Mouse (Mus musculus) erythroblast, embryonic 14.5 days (primary cell): Measurements from ENCODE around the gene Afmid. TPM values are rescaled to one million over a fixed set of nuclear protein-coding genes. Genes with fewer than 3 reads are reported as not detected.
A peak's percentile ranks its signal among the peaks of the same experiment; 100 is the strongest.

Source experiments
- H3K27me3 ChIP-seq: 2 replicates; pipeline ENCODE4 v1.6.1; 2012; ENCODE audit warnings: inconsistent platforms; ENCODE audit not compliant: control insufficient read depth
- H3K36me3 ChIP-seq: 2 replicates; pipeline ENCODE4 v1.6.1; 2012; ENCODE audit warnings: mild to moderate bottlenecking, inconsistent platforms; ENCODE audit not compliant: control insufficient read depth
- H3K4me1 ChIP-seq: 2 replicates; pipeline ENCODE4 v1.6.1; 2012; ENCODE audit warnings: inconsistent platforms; ENCODE audit not compliant: control insufficient read depth
- H3K4me3 ChIP-seq: replicated peaks from 2 replicates; pipeline ENCODE3; 2012; ENCODE audit warnings: moderate library complexity, mild to moderate bottlenecking, inconsistent platforms
- H3K9me3 ChIP-seq: 2 replicates; pipeline ENCODE4 v1.6.1; 2012; ENCODE audit warnings: low read length, inconsistent platforms, mixed read lengths; ENCODE audit not compliant: control insufficient read depth
- GATA1 ChIP-seq: IDR thresholded peaks from 2 replicates; pipeline ENCODE4 v1.6.1; 2012; ENCODE audit warnings: low read length, inconsistent platforms, mixed read lengths
- TAL1 ChIP-seq: IDR thresholded peaks from 3 replicates; pipeline ENCODE4 v1.6.1; 2012; ENCODE audit warnings: low read length, inconsistent platforms, mixed read lengths
- polyA plus RNA-seq: library from polyadenylated mRNA; stranded (reverse); fragments of >175 nt; gene quantifications from 2 replicates; pipeline ENCODE4 v1.2.3, GENCODE M21; 2012

The Afmid gene
- 0.41 and 2.3 TPM in 2 replicates for polyA plus RNA-seq

- TF ChIP-seq GATA1 (no peak), TAL1 (no peak)
Observed at GRCm38 (mm10) chr11:117825333-117826101, at the start of gene Afmid, which contains the start of gene Tk1. Afmid (plus strand) TSS chr11:117825924. Tk1 (minus strand) TSS chr11:117826092.

DNA sequence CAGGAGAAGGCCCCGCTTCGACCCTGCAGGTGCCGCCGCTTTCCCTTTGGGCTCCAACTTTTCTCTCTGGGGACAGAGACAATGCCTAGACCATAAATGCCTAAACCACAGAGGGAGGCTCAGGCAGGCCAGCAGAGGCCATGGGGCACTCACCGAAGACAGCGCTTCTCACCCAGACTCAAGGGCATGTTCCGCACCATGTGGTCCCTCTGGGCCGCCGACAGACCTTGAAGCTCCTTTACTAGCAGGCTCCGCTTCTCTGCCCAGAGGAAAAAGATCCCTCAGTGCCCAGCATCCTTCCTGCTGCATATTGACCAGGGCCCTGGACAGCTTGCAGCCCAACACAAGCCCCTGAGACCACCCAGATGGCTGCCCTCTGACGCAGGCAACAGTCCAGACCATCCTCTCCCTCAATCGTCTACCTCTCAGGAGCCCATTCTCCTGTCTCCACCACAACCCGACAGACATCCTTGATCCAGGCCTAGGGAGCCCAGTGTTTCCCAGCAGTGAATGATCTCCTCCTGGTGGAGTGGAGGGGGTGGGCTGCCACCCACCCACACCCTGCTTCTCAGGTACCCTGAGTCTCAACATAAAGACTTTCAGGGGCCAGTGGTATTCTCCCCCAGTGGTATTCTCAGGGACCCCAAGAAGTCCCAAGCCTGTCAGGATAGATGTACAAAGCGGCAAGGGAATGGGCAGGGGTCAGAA, 49.5 kb upstream of the Afmid start:
- H3K4me1 ChIP-seq: peaks cover 63% of the 10 kb centered on the region
- no peaks in the 10 kb centered on the region for H3K9me3 ChIP-seq
- TF ChIP-seq TAL1 (no peak), GATA1 (no peak)
- no peak overlapping the region for H3K4me3 ChIP-seq
- peaks cover 86% of the 10 kb centered on the region for H3K36me3 ChIP-seq
- H3K27me3 ChIP-seq: no peaks in the 10 kb centered on the region

More at GRCm38 (mm10) chr11:117825333-117826101, at the start of gene Afmid, which contains the start of gene Tk1:
- Histone ChIP-seq H3K36me3 (peaks cover 54% of the 10 kb centered on the region), H3K4me1 (peaks cover 94% of the 10 kb centered on the region), H3K9me3 (no peaks in the 10 kb centered on the region), H3K27me3 (no peaks in the 10 kb centered on the region), H3K4me3 (peak within 1 kb of the TSS; percentile 86)

GRCm38 (mm10) chr11:117777111-117777510, 48.6 kb upstream of the Afmid start:
- peaks cover 71% of the 10 kb centered on the region for H3K4me1 ChIP-seq
- no peaks in the 10 kb centered on the region for H3K27me3 ChIP-seq

DNA sequence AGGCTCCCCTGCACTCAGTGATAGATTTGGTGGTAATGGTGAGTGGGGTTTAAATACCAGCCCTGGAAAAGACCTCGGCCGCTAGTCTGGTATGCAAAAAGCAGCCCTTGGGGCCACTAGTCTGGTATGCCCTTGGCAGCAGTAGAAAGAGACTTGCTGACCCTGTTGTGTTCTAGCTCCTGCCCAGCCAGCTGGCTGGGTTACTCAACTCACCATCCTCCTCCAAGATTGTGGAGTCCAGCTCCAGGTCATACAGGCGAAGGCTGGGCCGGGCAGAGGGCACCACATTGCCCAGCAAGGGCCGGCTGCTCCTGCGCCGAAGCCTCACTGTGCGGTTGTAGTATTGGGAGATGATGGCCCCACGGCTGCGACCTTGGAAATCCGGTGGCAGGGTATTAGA, 47.7 kb upstream of the Afmid start:
- TF ChIP-seq TAL1 (no peak), GATA1 (no peak)
- Histone ChIP-seq H3K27me3 (no peaks in the 10 kb centered on the region; the same call in 1 of the 2 replicates), H3K36me3 (peaks cover 71% of the 10 kb centered on the region), H3K9me3 (no peaks in the 10 kb centered on the region), H3K4me3 (peak overlapping the region; percentile 79), H3K4me1 (peaks cover 74% of the 10 kb centered on the region)

More at GRCm38 (mm10) chr11:117777111-117777510, 48.6 kb upstream of the Afmid start:
- Histone ChIP-seq H3K36me3 (peaks cover 77% of the 10 kb centered on the region), H3K4me3 (peak overlapping the region; percentile 79), H3K9me3 (no peaks in the 10 kb centered on the region)
- TF ChIP-seq TAL1: no peak
- no peak for TF ChIP-seq GATA1

DNA sequence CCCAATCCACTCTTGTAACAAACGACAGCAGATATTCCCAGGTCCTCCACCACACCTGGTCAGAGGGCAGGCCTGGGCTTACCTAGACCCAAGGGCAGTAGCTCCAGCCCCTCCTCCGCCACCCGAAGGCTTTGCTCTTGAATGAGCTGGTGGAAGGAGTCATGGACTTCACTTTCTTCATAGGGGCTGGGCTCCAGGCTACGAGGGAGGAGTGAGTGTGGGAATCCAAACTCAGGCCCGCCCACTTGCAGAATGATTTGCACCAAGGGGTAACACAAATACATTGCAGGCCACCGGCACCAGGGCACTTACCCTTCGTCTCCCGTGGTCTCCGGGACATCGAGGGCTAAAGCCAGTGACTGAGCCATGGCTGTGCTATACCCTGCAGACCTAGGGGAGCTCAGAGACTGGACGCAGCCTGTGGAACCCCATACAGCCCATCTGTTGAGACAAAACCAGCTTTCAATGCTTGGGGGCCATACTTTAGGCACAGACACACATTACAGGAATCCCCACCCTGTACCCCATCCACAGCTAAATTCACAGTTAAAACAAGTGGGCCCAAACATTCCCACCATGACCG, 46.8 kb upstream of the Afmid start:
- TF ChIP-seq GATA1 (no peak), TAL1 (no peak)
- peaks cover 70% of the 10 kb centered on the region for H3K36me3 ChIP-seq
- no peaks in the 10 kb centered on the region for H3K9me3 ChIP-seq
- no peaks in the 10 kb centered on the region; the same call in 1 of the 2 replicates for H3K27me3 ChIP-seq
- H3K4me1 ChIP-seq: peaks cover 78% of the 10 kb centered on the region
- peak overlapping the region; percentile 79 for H3K4me3 ChIP-seq

- peaks cover 70% of the 10 kb centered on the region for H3K36me3 ChIP-seq
- TF ChIP-seq TAL1 (no peak), GATA1 (no peak)
- H3K4me1 ChIP-seq: peaks cover 81% of the 10 kb centered on the region
- H3K27me3 ChIP-seq: no peaks in the 10 kb centered on the region; the same call in 1 of the 2 replicates
- H3K9me3 ChIP-seq: no peaks in the 10 kb centered on the region
- H3K4me3 ChIP-seq: peak overlapping the region; percentile 79
Observed at GRCm38 (mm10) chr11:117779434-117780198, 46.1 kb upstream of the Afmid start.

- Histone ChIP-seq H3K4me1 (peaks cover 84% of the 10 kb centered on the region), H3K4me3 (peak overlapping the region; percentile 79), H3K36me3 (peaks cover 70% of the 10 kb centered on the region), H3K9me3 (no peaks in the 10 kb centered on the region), H3K27me3 (no peaks in the 10 kb centered on the region; the same call in 1 of the 2 replicates)
- no peak for TF ChIP-seq GATA1
- TF ChIP-seq TAL1: no peak
Observed at GRCm38 (mm10) chr11:117780199-117780515, 45.6 kb upstream of the Afmid start.

GRCm38 (mm10) chr11:117780582-117781111, 45.1 kb upstream of the Afmid start:
- H3K36me3 ChIP-seq: peaks cover 70% of the 10 kb centered on the region
- no peaks in the 10 kb centered on the region for H3K9me3 ChIP-seq
- H3K4me3 ChIP-seq: peak overlapping the region; percentile 79
- peaks cover 85% of the 10 kb centered on the region for H3K4me1 ChIP-seq
- peak; percentile 88 for TF ChIP-seq GATA1
- peak; percentile 75 for TF ChIP-seq TAL1
- H3K27me3 ChIP-seq: no peaks in the 10 kb centered on the region; the same call in 1 of the 2 replicates
